Mouse (Mus musculus): Measurements from ENCODE around the gene Prmt7.

GRCm38 (mm10) chr8:106262343-106262742 lies 51.6 kb downstream of the Prmt7 start:
- TF ChIP-seq POLR2A (IDR thresholded peaks at IDR 0.05; ENCODE audit: control insufficient read depth, extremely low read depth, insufficient read depth, low read length, poor library complexity) = no peak
- no peak for TF ChIP-seq CTCF (IDR thresholded peaks at IDR 0.05; ENCODE audit: borderline replicate concordance, control insufficient read depth, extremely low read depth, insufficient read depth, low read length, poor library complexity)

All from thymus, adult 2 months (tissue).